ENCODE assay signal across 20 mouse cellular contexts in the genomic region with DNA sequence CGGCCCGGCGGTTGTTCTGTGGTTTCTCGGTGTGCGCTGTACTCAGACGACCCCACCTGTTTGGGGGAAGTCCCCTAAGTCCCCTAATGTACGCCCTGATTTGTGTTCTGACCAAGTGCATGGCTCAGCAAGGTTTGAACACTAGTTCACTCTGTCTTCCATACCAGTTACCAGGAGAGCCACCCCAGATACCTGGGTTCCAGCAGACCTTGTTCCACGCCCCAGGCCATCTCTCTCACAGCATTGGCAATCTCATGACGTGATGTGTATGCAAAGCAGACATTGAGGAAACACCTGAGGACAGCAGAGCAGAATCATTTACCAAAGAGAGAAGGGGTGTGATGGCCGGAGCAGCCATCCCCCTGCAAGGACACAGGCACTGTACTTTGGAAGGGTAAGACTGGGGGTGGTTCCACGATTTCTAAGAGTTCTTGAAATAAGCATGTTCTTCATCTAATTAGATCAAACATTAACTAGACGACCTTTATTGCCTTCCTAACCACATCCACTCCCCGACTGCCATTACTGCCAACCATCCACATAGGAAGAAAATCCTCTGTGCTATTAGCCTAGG. TPM values are rescaled to one million over a fixed set of nuclear protein-coding genes. Genes with fewer than 3 reads are reported as not detected.
DNase-seq lines count a peak whose midpoint lies in the region; ATAC-seq and TF ChIP-seq lines count a peak whose summit lies in the region.
"Had no signal": no experiment of that assay in that cellular context is flagged by ENCODE, and none has a peak within 500 bp of the region (broad histone marks: within the 10 kb centered on the region; RNA-seq: fewer than 3 reads in every experiment).

No protein-coding gene starts in this region.

- no peaks in the 10 kb centered on the region for H3K9me3 ChIP-seq in intestine, embryonic 16.5 days (ENCODE audit: control insufficient read depth, low read length)
- no peaks in the 10 kb centered on the region for H3K9me3 ChIP-seq in kidney, postnatal 0 days (replicated peaks; ENCODE audit: low read length)
- H3K9me3 ChIP-seq in forebrain, embryonic 12.5 days = no peaks in the 10 kb centered on the region
- H3K9me3 ChIP-seq: embryonic facial prominence, embryonic 10.5 days; G1E; heart, embryonic 13.5 days; hindbrain, embryonic 15.5 days had no signal

- peaks cover 19% of the 10 kb centered on the region; the same call in 1 of the 2 replicates for H3K4me1 ChIP-seq in kidney, adult 2 months (ENCODE audit: control insufficient read depth, insufficient read depth, low read length)
- peaks cover 2% of the 10 kb centered on the region; the same call in 1 of the 2 replicates for H3K4me1 ChIP-seq in intestine, embryonic 16.5 days (ENCODE audit: control insufficient read depth, insufficient read depth, low read length)
- H3K4me1 ChIP-seq in kidney, postnatal 0 days (replicated peaks; ENCODE audit: insufficient read depth, low read length) = no peaks in the 10 kb centered on the region
- H3K4me1 ChIP-seq in forebrain, embryonic 12.5 days = no peaks in the 10 kb centered on the region
- H3K4me1 ChIP-seq: embryonic facial prominence, embryonic 10.5 days; heart, embryonic 13.5 days; hindbrain, embryonic 15.5 days had no signal

- TF ChIP-seq CTCF in kidney, adult 2 months (conservative IDR thresholded peaks at IDR 0.05; ENCODE audit: insufficient read depth, insufficient read length, low read depth, low read length) = no peak
- no peak for TF ChIP-seq CTCF in kidney, postnatal 0 days (IDR thresholded peaks at IDR 0.05; ENCODE audit: low read depth)

- H3K4me3 ChIP-seq in kidney, adult 2 months (ENCODE audit: insufficient read depth, low read depth, low read length) = no peak overlapping the region
- no peak overlapping the region for H3K4me3 ChIP-seq in intestine, embryonic 16.5 days (ENCODE audit: low read length)
- no peak overlapping the region for H3K4me3 ChIP-seq in kidney, postnatal 0 days (replicated peaks; ENCODE audit: low read depth, low read length)
- H3K4me3 ChIP-seq in forebrain, embryonic 12.5 days (replicated peaks) = no peak overlapping the region
- H3K4me3 ChIP-seq: embryonic facial prominence, embryonic 10.5 days; gastrocnemius, adult 2 months; heart, embryonic 13.5 days; hindbrain, embryonic 15.5 days had no signal

- 0 out of 2 replicates have a peak, but pooled peaks cover 2% of the 10 kb centered on the region for H3K36me3 ChIP-seq in kidney, adult 2 months (ENCODE audit: control insufficient read depth, insufficient read depth, low read length)
- peaks cover 16% of the 10 kb centered on the region; the same call in 1 of the 2 replicates for H3K36me3 ChIP-seq in intestine, embryonic 16.5 days (ENCODE audit: control insufficient read depth, insufficient read depth, low read length)
- peaks cover 49% of the 10 kb centered on the region for H3K36me3 ChIP-seq in kidney, postnatal 0 days (ENCODE audit: insufficient read depth, low read length)
- peaks cover 76% of the 10 kb centered on the region for H3K36me3 ChIP-seq in forebrain, embryonic 12.5 days (replicated peaks)

- no peaks in the 10 kb centered on the region for H3K27me3 ChIP-seq in kidney, adult 2 months (replicated peaks; ENCODE audit: control insufficient read depth, insufficient read depth, low read length)
- no peaks in the 10 kb centered on the region for H3K27me3 ChIP-seq in intestine, embryonic 16.5 days (replicated peaks; ENCODE audit: control insufficient read depth, insufficient read depth, low read length)
- H3K27me3 ChIP-seq in kidney, postnatal 0 days (ENCODE audit: insufficient read depth, low read length) = no peaks in the 10 kb centered on the region
- H3K27me3 ChIP-seq in forebrain, embryonic 12.5 days = no peaks in the 10 kb centered on the region
- H3K27me3 ChIP-seq: heart, embryonic 13.5 days; hindbrain, embryonic 15.5 days had no signal

- no peak for TF ChIP-seq POLR2A in kidney, adult 2 months (IDR thresholded peaks at IDR 0.05; ENCODE audit: low read depth, low read length)

- WGBS in kidney, adult 2 months = 64% methylated on average over 13 of the region's 13 CpGs
- 78% methylated on average over 13 of the region's 13 CpGs for WGBS in intestine, embryonic 16.5 days
- 78% methylated on average over 13 of the region's 13 CpGs for WGBS in kidney, postnatal 0 days
- 89% methylated on average over 13 of the region's 13 CpGs for WGBS in forebrain, embryonic 12.5 days

- DNase-seq in kidney, adult 2 months = peak; percentile 84
- DNase-seq in kidney, postnatal 10 days = no peak
- DNase-seq in kidney, postnatal 0 days (ENCODE audit: low spot score) = peak; percentile 25
- DNase-seq in gastrocnemius, adult 8-10 months (ENCODE audit: low spot score in 2 of 2) = no peak
- DNase-seq: adrenal gland, adult 2 months; adrenal gland, postnatal 25 days; cerebellum, adult 18-20 months; cerebellum, postnatal 10 days; gastrocnemius, adult 2 months; gastrocnemius, postnatal 36 days; heart, adult 11 months; heart, postnatal 36 days had no signal

- peak; percentile 54 for ATAC-seq in intestine, embryonic 16.5 days
- peak; percentile 85 for ATAC-seq in kidney, postnatal 0 days (replicated peaks; ENCODE audit: low FRiP score, low read depth)
- no peak for ATAC-seq in forebrain, embryonic 12.5 days (ENCODE audit: low FRiP score)
- ATAC-seq: forebrain, embryonic 14.5 days had no signal

- no peak overlapping the region for H3K9ac ChIP-seq in intestine, embryonic 16.5 days (ENCODE audit: low read depth, low read length)
- H3K9ac ChIP-seq in kidney, postnatal 0 days (ENCODE audit: low read depth, low read length) = no peak overlapping the region
- no peak overlapping the region for H3K9ac ChIP-seq in forebrain, embryonic 12.5 days
- H3K9ac ChIP-seq: heart, embryonic 13.5 days; hindbrain, embryonic 15.5 days had no signal

- H3K27ac ChIP-seq in kidney, adult 2 months (ENCODE audit: insufficient read depth, low read depth, low read length) = 0 out of 2 replicates have a peak overlapping the region, but pooled peaks have one; percentile 70
- peak overlapping the region; percentile 51 for H3K27ac ChIP-seq in intestine, embryonic 16.5 days (ENCODE audit: low read length)
- H3K27ac ChIP-seq in kidney, postnatal 0 days = no peak overlapping the region
- H3K27ac ChIP-seq in forebrain, embryonic 12.5 days = no peak overlapping the region
- H3K27ac ChIP-seq: embryonic facial prominence, embryonic 10.5 days; gastrocnemius, adult 2 months; heart, embryonic 13.5 days; hindbrain, embryonic 15.5 days had no signal

- no peak overlapping the region for H3K4me2 ChIP-seq in intestine, embryonic 16.5 days (ENCODE audit: low read depth, low read length)
- no peak overlapping the region for H3K4me2 ChIP-seq in kidney, postnatal 0 days (ENCODE audit: low read length)
- H3K4me2 ChIP-seq in forebrain, embryonic 12.5 days = no peak overlapping the region
- H3K4me2 ChIP-seq: heart, embryonic 13.5 days; hindbrain, embryonic 15.5 days had no signal

RNA-seq across cellular contexts. Expression of a gene that starts 9.5 kb away (rescaled TPM):
- polyA plus RNA-seq in kidney, adult 2 months (2012; rRNA removed) = 32.0 and 37.0 TPM in 2 replicates
- polyA plus RNA-seq in intestine, embryonic 16.5 days (2015; fragmentation: Nextera tagmentation; extraction: Ambion mirVana) = 41.3 and 45.4 TPM in 2 replicates
- 35.3 and 36.9 TPM in 2 replicates for polyA plus RNA-seq in kidney, postnatal 0 days (2015; fragmentation: Nextera tagmentation; extraction: Ambion mirVana)
- 45.5 and 48.6 TPM in 2 replicates for polyA plus RNA-seq in forebrain, embryonic 12.5 days (2016; fragmentation: Nextera tagmentation; extraction: Ambion mirVana)
- total RNA-seq in gastrocnemius, adult 8-10 months (2022) = 1 to 10 TPM; 8.0 to 9.1 (median 8.8) TPM

RNA-seq across cellular contexts. Expression of a gene that starts 22.7 kb away (rescaled TPM):
- 12.2 and 21.9 TPM in 2 replicates for polyA plus RNA-seq in kidney, adult 2 months (2012; rRNA removed)
- polyA plus RNA-seq in intestine, embryonic 16.5 days (2015; fragmentation: Nextera tagmentation; extraction: Ambion mirVana) = 1,469 and 1,670 TPM in 2 replicates
- 1,962 and 2,114 TPM in 2 replicates for polyA plus RNA-seq in kidney, postnatal 0 days (2015; fragmentation: Nextera tagmentation; extraction: Ambion mirVana)
- 3,644 and 3,855 TPM in 2 replicates for polyA plus RNA-seq in forebrain, embryonic 12.5 days (2016; fragmentation: Nextera tagmentation; extraction: Ambion mirVana)
- 10 to 100 TPM; 28.5 to 36.6 (median 31.6) TPM for total RNA-seq in gastrocnemius, adult 8-10 months (2022)

RNA-seq across cellular contexts. Expression of a gene that starts 27.5 kb away (rescaled TPM):
- not detected in 2 replicates for polyA plus RNA-seq in kidney, adult 2 months (2012; rRNA removed)
- 0.10 TPM in 2 replicates for polyA plus RNA-seq in intestine, embryonic 16.5 days (2015; fragmentation: Nextera tagmentation; extraction: Ambion mirVana)
- polyA plus RNA-seq in kidney, postnatal 0 days (2015; fragmentation: Nextera tagmentation; extraction: Ambion mirVana) = 0.04 TPM in 1 of 2 replicates, not detected in the other
- polyA plus RNA-seq in forebrain, embryonic 12.5 days (2016; fragmentation: Nextera tagmentation; extraction: Ambion mirVana) = 0.92 and 1.5 TPM in 2 replicates
- total RNA-seq in gastrocnemius, adult 8-10 months (2022) = under 1 TPM; 0.39 to 0.96 (median 0.60) TPM
- total RNA-seq: adrenal gland, adult 2 months; adrenal gland, postnatal 25 days; heart, postnatal 36 days had no signal
- polyA plus RNA-seq: adrenal gland, adult 2 months; embryonic facial prominence, embryonic 14.5 days; forebrain, embryonic 14.5 days; G1E had no signal

Comparison
In these comparisons a context has a peak if more than half of its experiments do, and no peak if none do; other contexts are left out.
1. DNase-seq: peak in kidney, adult 2 months (single experiment) and kidney, postnatal 0 days (single experiment); none in kidney, postnatal 10 days (single experiment) and gastrocnemius, adult 8-10 months (0 of 2).
2. H3K27ac ChIP-seq: peak in kidney, adult 2 months (single experiment) and intestine, embryonic 16.5 days (single experiment); none in kidney, postnatal 0 days (single experiment) and forebrain, embryonic 12.5 days (single experiment).
3. RNA of a gene that starts 22.7 kb away (polyA plus RNA-seq): 3,644 to 3,855 TPM in forebrain, embryonic 12.5 days, 1,962 to 2,114 TPM in kidney, postnatal 0 days and 1,469 to 1,670 TPM in intestine, embryonic 16.5 days; 12.2 to 21.9 TPM in kidney, adult 2 months; every median in the first group is over 10 times any median in the second.